Mouse (Mus musculus) megakaryocyte, embryonic 14.5 days (primary cell): ENCODE results near the gene Siglec1. TPM values are rescaled to one million over a fixed set of nuclear protein-coding genes. Genes with fewer than 3 reads are reported as not detected.
"Not testable (repeated sequence)": the region's sequence is repeated elsewhere in the genome, so short reads cannot be mapped to it uniquely, and the experiment has no call there.

Experiments
- H3K27me3 ChIP-seq: replicated peaks from 2 replicates; pipeline ENCODE3; 2012; ENCODE audit warnings: inconsistent platforms
- H3K36me3 ChIP-seq: replicated peaks from 2 replicates; pipeline ENCODE3; 2012; ENCODE audit warnings: low read length, inconsistent platforms, mixed read lengths
- H3K4me1 ChIP-seq: 2 replicates; pipeline ENCODE4 v1.6.1; 2012; ENCODE audit warnings: inconsistent platforms
- H3K4me3 ChIP-seq: replicated peaks from 2 replicates; pipeline ENCODE3; 2012; ENCODE audit warnings: moderate library complexity, mild to moderate bottlenecking, inconsistent platforms
- H3K9me3 ChIP-seq: 2 replicates; pipeline ENCODE4 v1.6.1; 2012; ENCODE audit warnings: inconsistent platforms
- FLI1 ChIP-seq: IDR thresholded peaks from 2 replicates; pipeline ENCODE4 v1.6.1; 2012; ENCODE audit warnings: low read length, inconsistent platforms, mixed read lengths
- GATA1 ChIP-seq: IDR thresholded peaks from 3 replicates; pipeline ENCODE4 v1.6.1; 2012; ENCODE audit warnings: mixed read lengths, low read length, inconsistent platforms, borderline replicate concordance
- polyA plus RNA-seq: library from polyadenylated mRNA; stranded (reverse); fragments of >175 nt; gene quantifications from 2 replicates; pipeline ENCODE4 v1.2.3, GENCODE M21; 2012; ENCODE audit warnings: low replicate concordance; ENCODE audit not compliant: insufficient read depth

Gene Siglec1
- polyA plus RNA-seq, 1 experiment: 11.8 TPM

DNA sequence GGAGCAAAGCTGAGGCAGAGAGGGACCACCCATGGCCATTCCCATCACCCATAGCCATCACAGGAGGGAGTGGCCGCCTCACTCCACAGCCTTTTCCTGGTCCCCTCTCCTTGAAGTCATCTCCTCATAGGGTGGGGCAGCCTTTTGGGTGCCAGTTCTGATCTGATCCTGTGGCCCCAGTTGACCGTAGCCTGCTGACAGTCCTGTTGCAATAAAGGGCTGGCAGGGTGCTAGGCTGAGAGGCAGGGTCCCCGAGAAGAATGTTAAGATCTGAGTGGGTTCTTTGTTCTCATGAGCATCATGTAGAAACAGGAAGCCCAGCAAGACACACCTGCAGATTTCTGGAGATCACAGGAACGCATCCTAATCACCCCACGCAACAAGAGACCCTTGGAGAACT is 41.6 kb upstream of the Siglec1 start:
- no peak for TF ChIP-seq GATA1
- no peak for TF ChIP-seq FLI1
- H3K27me3 ChIP-seq: peaks cover 47% of the 10 kb centered on the region
- H3K4me1 ChIP-seq: peaks cover 66% of the 10 kb centered on the region
- peak overlapping the region; percentile 57 for H3K4me3 ChIP-seq
- no peaks in the 10 kb centered on the region for H3K36me3 ChIP-seq
- no peaks in the 10 kb centered on the region for H3K9me3 ChIP-seq

DNA sequence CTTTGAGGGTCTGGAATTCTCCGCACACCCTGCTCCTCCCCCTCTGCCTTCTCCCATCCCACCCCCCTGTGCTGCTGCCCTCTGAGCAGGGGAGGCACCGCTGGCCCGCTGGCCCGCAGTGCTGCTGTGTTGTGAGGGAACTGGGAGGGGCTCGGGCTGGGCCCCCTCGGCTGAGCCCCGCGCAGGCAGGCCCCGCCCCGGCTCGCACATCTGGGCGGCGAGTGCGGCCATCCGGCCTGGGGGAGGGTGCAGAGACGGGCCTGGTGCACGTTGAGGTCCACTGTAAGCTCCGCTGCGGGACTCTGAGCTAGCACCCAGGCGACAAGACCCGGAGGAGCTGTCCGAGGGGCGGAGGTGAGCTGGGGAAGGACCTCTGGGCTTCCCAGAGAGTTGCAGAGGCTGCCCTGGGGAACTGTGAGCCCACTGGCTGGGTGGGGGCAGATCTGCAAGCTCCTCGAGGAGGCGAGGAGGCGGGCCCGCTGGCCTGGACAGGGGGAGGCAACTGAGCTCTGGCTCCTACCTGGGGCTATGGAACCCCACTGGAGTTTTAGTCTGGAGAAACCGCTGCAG is 40.7 kb upstream of the Siglec1 start, which contains the start of gene Hspa12b:
TSS of gene Hspa12b (plus strand) at position 120 of the 570 bp plus-strand sequence.
- peak within 1 kb of the TSS; percentile 89 for H3K4me3 ChIP-seq
- H3K27me3 ChIP-seq: peaks cover 47% of the 10 kb centered on the region
- peaks cover 75% of the 10 kb centered on the region for H3K4me1 ChIP-seq
- H3K36me3 ChIP-seq: no peaks in the 10 kb centered on the region
- H3K9me3 ChIP-seq: no peaks in the 10 kb centered on the region
- TF ChIP-seq FLI1: no peak
- no peak for TF ChIP-seq GATA1

DNA sequence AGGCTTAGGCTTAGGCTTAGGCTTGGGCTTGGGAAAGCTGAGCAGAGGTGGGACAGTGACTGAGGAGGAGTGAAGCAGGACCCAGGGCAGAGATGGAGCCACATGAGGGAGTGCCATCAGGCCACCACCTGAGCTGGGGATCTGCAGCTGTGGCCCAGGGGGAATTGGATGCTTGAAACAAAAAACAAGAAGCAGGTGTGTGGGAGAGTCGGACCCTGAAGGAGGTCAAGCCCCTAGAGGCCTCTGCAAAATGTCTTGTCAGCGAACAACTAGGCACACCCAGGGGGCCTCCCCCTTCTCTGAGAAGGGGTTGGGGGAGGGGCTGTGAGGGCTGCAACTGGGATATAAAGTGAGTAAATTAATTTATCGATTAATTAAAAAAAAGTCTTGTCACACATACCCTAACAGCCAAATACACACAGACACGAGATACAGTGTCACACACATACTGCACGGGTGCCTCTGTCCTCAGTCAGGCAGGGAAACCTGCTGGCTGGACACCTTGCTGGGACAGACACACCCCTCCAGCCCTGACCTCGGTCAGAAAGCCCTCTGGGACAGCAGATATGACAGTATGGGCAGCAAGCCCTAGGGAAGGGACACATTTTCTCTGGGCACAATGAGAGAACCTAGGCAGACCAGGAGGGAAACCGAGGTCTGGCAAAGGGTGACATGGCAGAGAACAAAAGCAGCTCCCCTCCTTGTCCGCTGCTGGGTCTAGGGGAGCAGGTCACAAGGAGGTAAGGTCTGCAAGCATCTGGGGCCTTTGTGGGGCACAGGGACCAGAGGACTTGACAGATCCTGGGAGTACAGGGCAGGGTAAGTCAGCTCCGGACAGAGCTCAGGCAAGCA is 39.6 kb upstream of the Siglec1 start:
- Histone ChIP-seq H3K27me3 (peaks cover 47% of the 10 kb centered on the region), H3K36me3 (no peaks in the 10 kb centered on the region), H3K9me3 (no peaks in the 10 kb centered on the region), H3K4me1 (peaks cover 68% of the 10 kb centered on the region), H3K4me3 (no peak overlapping the region)
- TF ChIP-seq GATA1 (no peak), FLI1 (no peak)

DNA sequence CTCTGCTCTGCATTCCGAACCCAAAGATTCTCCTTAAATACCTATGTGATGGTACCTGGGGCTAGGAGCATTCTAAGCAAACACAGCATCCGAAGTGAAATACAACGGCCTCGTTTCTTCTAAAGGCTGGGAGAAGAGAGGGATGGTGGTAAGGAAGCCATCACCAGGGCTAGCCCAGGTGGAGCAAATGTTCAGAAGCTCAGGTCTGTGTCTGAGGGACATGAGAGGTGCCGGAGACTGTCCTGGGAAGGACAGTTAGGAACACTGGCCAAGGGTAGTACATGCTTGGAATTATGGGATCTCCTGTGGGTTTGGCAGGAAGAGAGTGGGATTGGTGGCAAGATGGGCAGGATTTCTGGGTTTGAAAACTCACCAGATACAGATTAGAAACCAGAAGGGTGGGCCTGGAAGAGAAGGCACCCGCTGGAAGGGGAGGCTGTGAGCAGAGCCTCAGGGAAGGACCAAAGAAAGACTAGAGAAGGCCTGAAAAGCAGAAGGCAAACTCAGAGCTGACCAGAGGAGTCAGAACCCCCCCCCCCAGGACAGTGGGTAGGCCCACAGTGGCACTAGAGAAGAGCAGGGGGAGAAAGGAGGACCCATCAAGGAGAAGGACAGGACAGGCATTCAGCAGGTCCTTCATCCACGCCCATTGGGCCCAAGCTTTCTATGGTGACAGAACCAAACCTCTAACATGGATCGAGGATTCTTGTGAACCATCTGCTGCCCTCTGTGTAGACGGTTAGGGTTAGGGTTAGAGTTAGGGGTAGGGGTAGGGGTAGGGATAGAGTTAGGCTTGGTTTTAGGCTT is 38.8 kb upstream of the Siglec1 start:
- Histone ChIP-seq H3K36me3 (no peaks in the 10 kb centered on the region), H3K9me3 (no peaks in the 10 kb centered on the region), H3K4me1 (peaks cover 68% of the 10 kb centered on the region), H3K4me3 (no peak overlapping the region), H3K27me3 (peaks cover 47% of the 10 kb centered on the region)
- TF ChIP-seq GATA1 (no peak), FLI1 (no peak)

DNA sequence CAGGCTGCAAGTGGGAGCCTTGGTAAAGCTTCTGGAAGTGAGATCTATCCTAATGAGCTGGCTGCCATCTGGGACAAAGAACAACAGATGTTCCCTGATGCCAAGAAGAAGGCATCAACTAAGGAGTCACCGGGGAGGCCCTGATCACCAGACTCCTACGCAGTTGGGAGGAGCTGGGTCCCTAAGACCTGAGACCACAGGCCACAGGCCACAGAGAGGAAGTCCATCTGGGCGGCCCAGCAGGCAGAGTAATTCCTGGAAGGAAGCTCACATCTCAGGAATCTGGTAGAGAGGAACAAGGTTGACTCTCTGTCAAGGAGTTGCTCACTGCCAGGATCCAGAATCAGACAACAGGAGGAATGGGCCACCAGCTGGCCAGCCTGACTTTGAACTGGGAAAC is 37.6 kb upstream of the Siglec1 start:
- peaks cover 73% of the 10 kb centered on the region for H3K4me1 ChIP-seq
- no peaks in the 10 kb centered on the region for H3K36me3 ChIP-seq
- peaks cover 43% of the 10 kb centered on the region for H3K27me3 ChIP-seq
- TF ChIP-seq GATA1: no peak
- no peak for TF ChIP-seq FLI1
- no peaks in the 10 kb centered on the region for H3K9me3 ChIP-seq
- H3K4me3 ChIP-seq: peak overlapping the region; percentile 53

DNA sequence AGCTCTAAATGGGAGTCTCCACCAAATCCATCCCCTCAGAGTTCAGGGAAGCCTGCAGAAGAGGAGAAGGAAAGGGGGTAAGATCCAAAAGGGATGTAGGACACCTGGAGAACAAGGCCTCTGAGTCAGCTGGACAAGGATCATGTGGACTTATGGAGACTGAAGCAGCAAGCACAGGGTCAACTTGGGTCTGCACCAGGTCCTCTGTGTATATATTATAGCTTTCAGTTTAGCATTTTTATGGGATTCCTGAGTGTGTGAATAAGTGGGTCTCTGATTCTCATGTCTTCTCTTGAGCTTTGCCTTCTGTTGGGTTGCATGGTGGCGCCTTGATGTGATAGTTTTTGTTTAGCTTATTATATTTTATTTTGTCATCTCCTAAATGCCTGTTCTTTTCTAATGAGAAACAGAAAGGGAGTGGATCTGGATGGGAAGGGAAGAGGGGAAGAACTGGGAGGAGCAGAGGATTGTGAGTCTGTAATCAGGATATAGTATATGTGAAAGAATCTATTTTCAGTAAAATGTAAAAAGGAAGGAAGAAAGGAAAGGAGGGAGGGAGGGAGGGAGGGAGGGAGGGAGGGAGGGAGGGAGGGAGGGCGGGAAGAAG is 32.5 kb upstream of the Siglec1 start:
- no peaks in the 10 kb centered on the region for H3K9me3 ChIP-seq
- no peaks in the 10 kb centered on the region for H3K36me3 ChIP-seq
- H3K27me3 ChIP-seq: no peaks in the 10 kb centered on the region
- TF ChIP-seq FLI1: no peak
- no peak for TF ChIP-seq GATA1
- H3K4me3 ChIP-seq: no peak overlapping the region
- peaks cover 28% of the 10 kb centered on the region for H3K4me1 ChIP-seq

DNA sequence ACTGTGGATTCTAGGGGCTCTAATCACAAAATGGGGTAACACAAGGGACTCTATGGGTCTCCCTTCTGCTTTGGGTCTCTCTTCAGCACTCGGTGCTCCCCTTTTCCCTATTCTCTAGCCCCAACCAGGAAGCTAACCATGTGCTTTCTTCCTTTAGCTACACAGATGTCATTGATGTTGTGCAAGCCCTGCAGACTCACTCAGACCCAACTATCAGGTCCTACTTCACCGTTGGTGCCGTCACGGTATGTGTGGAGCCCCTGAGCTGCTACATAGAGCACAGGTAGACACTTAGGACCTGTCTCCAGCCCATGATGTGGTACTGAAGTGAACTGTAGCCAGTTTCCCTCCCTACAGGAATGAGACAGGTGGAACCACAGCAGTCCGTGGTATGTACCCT is 19.4 kb upstream of the Siglec1 start:
- Histone ChIP-seq H3K36me3 (no peaks in the 10 kb centered on the region), H3K4me1 (peaks cover 4% of the 10 kb centered on the region), H3K4me3 (no peak overlapping the region), H3K9me3 (no peaks in the 10 kb centered on the region), H3K27me3 (peaks cover 19% of the 10 kb centered on the region)
- no peak for TF ChIP-seq GATA1
- no peak for TF ChIP-seq FLI1

DNA sequence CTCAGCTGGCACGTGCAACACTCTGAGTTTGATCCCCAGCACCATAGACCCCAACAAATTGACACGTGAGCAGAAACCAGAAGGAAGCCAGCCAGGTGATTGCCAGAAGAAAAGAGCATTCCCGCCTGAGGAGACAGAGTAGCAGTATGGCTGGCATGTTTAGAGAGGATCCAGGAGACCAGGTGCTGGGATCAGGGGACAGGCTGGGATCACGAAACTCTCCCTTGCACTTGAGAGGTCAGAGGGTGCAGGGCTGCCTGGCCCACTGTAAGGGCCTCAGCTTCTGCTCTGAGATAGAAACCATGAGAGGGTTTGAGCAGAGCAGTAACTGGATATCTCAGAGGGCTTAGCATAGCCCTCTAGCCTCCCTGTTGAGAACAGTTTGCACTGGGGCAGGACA is 18.5 kb upstream of the Siglec1 start:
- H3K36me3 ChIP-seq, H3K4me3 ChIP-seq, H3K9me3 ChIP-seq, H3K4me1 ChIP-seq: not testable (repeated sequence)
- peaks cover 17% of the 10 kb centered on the region for H3K27me3 ChIP-seq

DNA sequence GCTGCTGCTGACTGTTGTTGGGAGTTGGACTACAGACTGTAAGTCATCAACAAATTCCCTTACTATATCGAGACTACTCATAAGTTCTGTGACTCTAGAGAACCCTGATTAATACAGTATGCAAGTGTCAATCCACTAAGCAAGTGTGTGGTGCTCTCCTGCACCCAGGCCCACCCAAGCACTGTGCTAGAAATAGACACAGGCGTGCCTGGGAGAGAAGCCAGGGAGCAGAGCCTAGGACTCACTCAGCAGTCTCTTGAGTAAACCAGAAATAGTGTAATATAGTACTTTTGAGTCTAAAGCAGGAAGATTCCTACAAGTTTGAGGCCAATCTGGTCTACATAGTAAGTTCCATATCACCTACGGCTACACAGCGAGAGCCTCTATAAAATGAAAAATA is 17.5 kb upstream of the Siglec1 start:
- H3K36me3 ChIP-seq: no peaks in the 10 kb centered on the region
- TF ChIP-seq GATA1 (no peak), FLI1 (no peak)
- H3K4me3 ChIP-seq: no peak overlapping the region
- no peaks in the 10 kb centered on the region for H3K9me3 ChIP-seq
- H3K27me3 ChIP-seq: peaks cover 17% of the 10 kb centered on the region
- peaks cover 4% of the 10 kb centered on the region for H3K4me1 ChIP-seq

DNA sequence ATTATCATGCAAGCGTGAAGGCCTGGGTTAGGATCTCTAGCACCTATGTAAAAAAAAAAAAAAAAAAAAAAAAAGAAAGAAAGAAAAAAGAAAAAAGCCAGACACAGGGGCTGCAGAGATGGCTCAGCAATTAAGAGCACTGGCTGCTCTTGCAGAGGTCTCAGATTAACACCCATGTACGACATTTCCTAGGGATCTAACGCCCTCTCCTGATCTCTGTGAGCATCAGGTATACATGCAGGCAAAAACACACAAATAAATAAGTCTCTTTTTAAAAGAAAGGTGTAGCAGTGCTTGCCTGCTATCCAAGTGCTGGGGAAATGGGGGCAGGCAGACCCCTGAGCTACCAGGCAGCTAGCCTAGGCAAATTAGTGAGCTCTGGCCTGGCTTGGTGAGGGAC is 15.0 kb upstream of the Siglec1 start:
- Histone ChIP-seq H3K4me3 (no peak overlapping the region), H3K27me3 (peaks cover 9% of the 10 kb centered on the region)
- TF ChIP-seq GATA1 (no peak), FLI1 (no peak)

More for the DNA sequence above, 15.0 kb upstream of the Siglec1 start:
- Histone ChIP-seq H3K36me3 (no peaks in the 10 kb centered on the region), H3K4me1 (peaks cover 28% of the 10 kb centered on the region), H3K9me3 (no peaks in the 10 kb centered on the region)
